Mouse (Mus musculus) forebrain, embryonic 16.5 days (tissue): ENCODE results near the gene Tead1. TPM values are rescaled to one million over a fixed set of nuclear protein-coding genes. Genes with fewer than 3 reads are reported as not detected.

Source experiments
- ATAC-seq: fragments of 200-750 bp; cut with Nextera tagmentation; 2 replicates; pipeline ENCODE4 v1.8.0; 2017; ENCODE audit warnings: mild to moderate bottlenecking, moderate library complexity
- H3K27ac ChIP-seq: fragments of 300-500 bp; sonication (generic); 2 replicates; pipeline ENCODE4 v1.5.1; 2014; ENCODE audit warnings: low read length, control low read depth
- H3K27me3 ChIP-seq: fragments of 300-500 bp; sonication (generic); replicated peaks from 2 replicates; pipeline ENCODE4 v1.6.1; 2014; ENCODE audit warnings: low read length; ENCODE audit not compliant: control insufficient read depth, insufficient read depth
- H3K36me3 ChIP-seq: fragments of 300-500 bp; sonication (generic); 2 replicates; pipeline ENCODE4 v1.6.1; 2014; ENCODE audit not compliant: control insufficient read depth, insufficient read depth
- H3K4me1 ChIP-seq: fragments of 300-500 bp; sonication (generic); replicated peaks from 2 replicates; pipeline ENCODE4 v1.6.1; 2014; ENCODE audit warnings: low read length; ENCODE audit not compliant: control insufficient read depth, insufficient read depth
- H3K4me2 ChIP-seq: fragments of 300-500 bp; sonication (generic); 2 replicates; pipeline ENCODE4 v1.6.1; 2014; ENCODE audit warnings: mild to moderate bottlenecking, low read length, control low read depth
- H3K4me3 ChIP-seq: fragments of 300-500 bp; sonication (generic); replicated peaks from 2 replicates; pipeline ENCODE4 v1.5.1; 2014; ENCODE audit warnings: mild to moderate bottlenecking, low read length, control low read depth
- H3K9ac ChIP-seq: fragments of 300-500 bp; sonication (generic); replicated peaks from 2 replicates; pipeline ENCODE4 v1.6.1; 2014; ENCODE audit warnings: low read depth, low read length, control low read depth
- H3K9me3 ChIP-seq: fragments of 300-500 bp; sonication (generic); 2 replicates; pipeline ENCODE4 v1.6.1; 2016; ENCODE audit warnings: low read length; ENCODE audit not compliant: control insufficient read depth
- WGBS: fragments of 180-500 bp; shearing (Covaris S2); extraction: QIAGEN DNeasy Blood & Tissue Kit; methylation state at CpG from one replicate; pipeline ENCODE4 v1.1.7; 2014; 5-methylcytosine and 5-hydroxymethylcytosine counted together
- polyA plus RNA-seq: library from polyadenylated mRNA; unstranded; fragments of >200 nt; fragmentation: Nextera tagmentation; extraction: Ambion mirVana; gene quantifications from 2 replicates; pipeline ENCODE4 v1.2.1, GENCODE M21; 2015

Tead1 gene
- polyA plus RNA-seq, 1 experiment from 2014 or later: 17.6 TPM

GRCm38 (mm10) chr7:112719394-112720142 lies 40.5 kb downstream of the Tead1 start:
- H3K27ac ChIP-seq: no peak overlapping the region
- peaks cover 21% of the 10 kb centered on the region for H3K4me1 ChIP-seq
- H3K9ac ChIP-seq: no peak overlapping the region
- no peaks in the 10 kb centered on the region for H3K27me3 ChIP-seq
- 34% methylated on average over 11 of the region's 11 CpGs for WGBS
- ATAC-seq: no peak
- H3K4me2 ChIP-seq: no peak overlapping the region; the same call in 1 of the 2 replicates
- H3K36me3 ChIP-seq: no peaks in the 10 kb centered on the region
- no peaks in the 10 kb centered on the region for H3K9me3 ChIP-seq
- H3K4me3 ChIP-seq: no peak overlapping the region

GRCm38 (mm10) chr7:112720143-112720988 lies 41.2 kb downstream of the Tead1 start:
- H3K27ac ChIP-seq: peak overlapping the region; percentile 66
- H3K9ac ChIP-seq: peak overlapping the region; percentile 36
- no peaks in the 10 kb centered on the region for H3K9me3 ChIP-seq
- H3K36me3 ChIP-seq: no peaks in the 10 kb centered on the region
- ATAC-seq: peak; percentile 61
- peak overlapping the region; percentile 30 for H3K4me3 ChIP-seq
- H3K27me3 ChIP-seq: no peaks in the 10 kb centered on the region
- peak overlapping the region; percentile 59 for H3K4me2 ChIP-seq
- WGBS: 4% methylated on average over 23 of the region's 23 CpGs
- peaks cover 21% of the 10 kb centered on the region for H3K4me1 ChIP-seq

- Histone ChIP-seq H3K27me3 (no peaks in the 10 kb centered on the region), H3K9me3 (no peaks in the 10 kb centered on the region), H3K36me3 (no peaks in the 10 kb centered on the region), H3K4me2 (peak overlapping the region; percentile 59), H3K4me1 (peaks cover 21% of the 10 kb centered on the region), H3K27ac (peak overlapping the region; percentile 66), H3K4me3 (peak overlapping the region; percentile 30), H3K9ac (peak overlapping the region; percentile 36)
- peak; percentile 32; the same call in 1 of the 2 replicates for ATAC-seq
- 11% methylated on average over 4 of the region's 4 CpGs for WGBS
Measured at GRCm38 (mm10) chr7:112720989-112721337, 41.8 kb downstream of the Tead1 start.

GRCm38 (mm10) chr7:112721859-112722258 lies 42.7 kb downstream of the Tead1 start:
- H3K4me1 ChIP-seq: peaks cover 19% of the 10 kb centered on the region
- H3K36me3 ChIP-seq: no peaks in the 10 kb centered on the region
- 92% methylated on average over 4 of the region's 4 CpGs for WGBS
- no peak overlapping the region for H3K4me2 ChIP-seq
- H3K27ac ChIP-seq: no peak overlapping the region
- no peaks in the 10 kb centered on the region for H3K27me3 ChIP-seq
- H3K4me3 ChIP-seq: no peak overlapping the region
- no peak overlapping the region for H3K9ac ChIP-seq
- no peaks in the 10 kb centered on the region for H3K9me3 ChIP-seq
- ATAC-seq: no peak

GRCm38 (mm10) chr7:112728399-112728798 lies 49.3 kb downstream of the Tead1 start:
- whole genome bisulfite sequencing: 75% methylated on average over 2 of the region's 2 CpGs
- H3K9ac ChIP-seq: no peak overlapping the region

GRCm38 (mm10) chr7:112730209-112730608 lies 51.1 kb downstream of the Tead1 start:
- no peak overlapping the region for H3K4me3 ChIP-seq
- H3K27ac ChIP-seq: no peak overlapping the region
- WGBS: 69% methylated on average over 5 of the region's 5 CpGs
- no peaks in the 10 kb centered on the region for H3K4me1 ChIP-seq
- no peaks in the 10 kb centered on the region for H3K27me3 ChIP-seq
- no peaks in the 10 kb centered on the region for H3K36me3 ChIP-seq
- no peaks in the 10 kb centered on the region for H3K9me3 ChIP-seq
- no peak overlapping the region for H3K9ac ChIP-seq
- H3K4me2 ChIP-seq: no peak overlapping the region
- no peak for ATAC-seq

More at GRCm38 (mm10) chr7:112728399-112728798, 49.3 kb downstream of the Tead1 start:
- no peak overlapping the region for H3K4me3 ChIP-seq
- no peaks in the 10 kb centered on the region for H3K4me1 ChIP-seq
- H3K27me3 ChIP-seq: no peaks in the 10 kb centered on the region
- no peak for ATAC-seq
- H3K27ac ChIP-seq: no peak overlapping the region
- H3K36me3 ChIP-seq: no peaks in the 10 kb centered on the region
- no peaks in the 10 kb centered on the region for H3K9me3 ChIP-seq
- H3K4me2 ChIP-seq: no peak overlapping the region

- no peak overlapping the region for H3K9ac ChIP-seq
- H3K4me2 ChIP-seq: no peak overlapping the region
- H3K27ac ChIP-seq: no peak overlapping the region
- ATAC-seq: no peak
- H3K9me3 ChIP-seq: no peaks in the 10 kb centered on the region
- WGBS: 73% methylated on average over 8 of the region's 8 CpGs
- H3K36me3 ChIP-seq: no peaks in the 10 kb centered on the region
- H3K4me3 ChIP-seq: no peak overlapping the region
- peaks cover 3% of the 10 kb centered on the region; the same call in 1 of the 2 replicates for H3K4me1 ChIP-seq
- H3K27me3 ChIP-seq: no peaks in the 10 kb centered on the region
Measured at GRCm38 (mm10) chr7:112731584-112731983, 52.5 kb downstream of the Tead1 start.

- H3K9me3 ChIP-seq: no peaks in the 10 kb centered on the region
- no peak overlapping the region for H3K27ac ChIP-seq
- peaks cover 36% of the 10 kb centered on the region for H3K4me1 ChIP-seq
- 62% methylated on average over 6 of the region's 6 CpGs for WGBS
- no peaks in the 10 kb centered on the region for H3K36me3 ChIP-seq
- H3K4me3 ChIP-seq: no peak overlapping the region
- no peak overlapping the region for H3K9ac ChIP-seq
- ATAC-seq: no peak
- H3K27me3 ChIP-seq: no peaks in the 10 kb centered on the region
- no peak overlapping the region for H3K4me2 ChIP-seq
Measured at GRCm38 (mm10) chr7:112739174-112739573, 60.1 kb downstream of the Tead1 start.

GRCm38 (mm10) chr7:112741790-112742189 lies 62.7 kb downstream of the Tead1 start:
- Histone ChIP-seq H3K9ac (0 out of 2 replicates have a peak overlapping the region, but pooled peaks have one; percentile 14), H3K4me3 (no peak overlapping the region), H3K27ac (no peak overlapping the region; the same call in 1 of the 2 replicates), H3K36me3 (no peaks in the 10 kb centered on the region), H3K9me3 (no peaks in the 10 kb centered on the region), H3K4me1 (peaks cover 35% of the 10 kb centered on the region), H3K4me2 (no peak overlapping the region), H3K27me3 (no peaks in the 10 kb centered on the region)
- 21% methylated on average over 12 of the region's 12 CpGs for WGBS
- ATAC-seq: no peak
